Mouse (Mus musculus): ENCODE measurements at regions not wholly inside any gene's neighbourhood (a gene's known extent, or its start where the extent isn't known, plus 50 kb on each side); places are given as distances from the start of the nearest gene placed in this dataset.

DNA sequence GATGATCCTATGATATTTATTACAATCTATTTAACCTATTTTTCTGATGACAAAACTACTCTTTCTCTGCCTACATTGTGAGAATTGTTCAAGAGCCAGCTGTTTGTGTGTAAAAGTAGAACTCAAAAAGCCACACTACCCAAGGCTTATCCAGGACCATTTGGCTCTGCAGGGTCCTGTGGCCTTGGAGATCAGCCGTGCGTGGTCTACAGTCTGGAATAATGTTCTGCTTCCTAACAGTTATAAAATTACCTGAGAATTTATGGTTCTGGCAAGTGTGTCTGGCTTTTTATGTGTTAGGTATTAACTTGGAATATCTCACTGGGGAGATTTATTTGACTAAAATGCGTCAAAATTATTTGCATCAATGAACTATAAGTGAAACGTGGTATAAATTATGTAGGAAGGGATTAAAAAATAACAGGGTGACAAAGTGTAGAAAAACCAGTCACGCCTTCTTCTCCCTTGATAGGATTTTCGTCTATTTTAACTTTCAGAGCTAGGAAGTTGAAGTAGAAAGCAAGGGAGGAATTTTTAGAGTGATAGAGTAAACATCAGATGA is 1789.0 kb upstream of the Gm7489 start:
- no peak for DNase-seq

DNA sequence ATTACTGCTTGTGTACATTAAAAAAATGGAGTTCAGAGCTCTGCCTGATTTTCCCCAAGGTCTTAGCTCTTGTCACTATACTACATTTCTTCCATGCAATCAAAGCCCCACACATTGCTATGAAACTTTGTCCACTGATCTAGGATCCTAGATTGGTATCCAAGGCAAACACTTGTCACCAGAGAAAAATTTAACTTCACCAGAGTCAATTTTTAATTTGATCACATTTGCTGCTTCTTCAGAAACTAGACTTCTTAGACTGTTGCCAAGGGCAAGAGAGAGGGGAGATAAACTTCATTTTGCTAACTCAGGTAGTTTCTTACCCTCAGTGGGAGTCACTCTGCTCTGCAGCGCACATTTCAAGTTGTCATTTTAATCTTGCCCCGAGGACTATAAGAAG is 1775.9 kb upstream of the Gm7489 start:
- no peak for DNase-seq

DNA sequence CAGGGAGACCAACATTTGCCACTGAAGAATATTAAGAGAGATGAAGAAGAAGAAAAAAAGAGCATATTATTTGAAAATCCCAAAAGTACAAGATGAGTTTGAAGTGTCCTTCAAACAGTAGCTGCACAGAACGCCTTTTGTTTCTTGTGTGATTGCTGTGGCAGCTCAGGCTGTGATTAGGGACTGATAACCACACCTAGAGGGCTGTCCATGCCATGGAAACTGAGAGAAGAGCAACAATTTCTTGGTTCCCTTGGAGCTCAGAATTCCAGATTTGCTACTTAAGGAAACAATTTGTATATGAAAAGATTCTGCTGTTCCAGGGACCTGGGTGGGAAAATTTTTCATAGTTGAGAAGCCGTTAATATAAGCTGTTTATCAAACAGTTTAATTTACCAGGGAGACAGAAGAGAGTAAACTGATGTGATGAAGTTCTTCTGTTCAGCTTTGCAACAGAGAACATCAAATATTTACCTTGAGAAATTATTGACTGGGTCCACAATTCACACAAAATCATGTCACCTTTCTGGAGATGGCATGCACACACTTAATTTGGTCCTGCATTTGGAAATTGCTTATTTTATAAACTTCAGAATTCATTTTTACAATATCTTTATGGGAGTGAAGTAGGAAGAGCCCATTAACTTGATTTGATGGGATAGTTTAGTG is 1770.2 kb upstream of the Gm7489 start:
- no peak for DNase-seq

- no peak for DNase-seq
Observed at GRCm38 (mm10) chr15:52136693-52137092, 1748.0 kb upstream of the Gm7489 start.

DNA sequence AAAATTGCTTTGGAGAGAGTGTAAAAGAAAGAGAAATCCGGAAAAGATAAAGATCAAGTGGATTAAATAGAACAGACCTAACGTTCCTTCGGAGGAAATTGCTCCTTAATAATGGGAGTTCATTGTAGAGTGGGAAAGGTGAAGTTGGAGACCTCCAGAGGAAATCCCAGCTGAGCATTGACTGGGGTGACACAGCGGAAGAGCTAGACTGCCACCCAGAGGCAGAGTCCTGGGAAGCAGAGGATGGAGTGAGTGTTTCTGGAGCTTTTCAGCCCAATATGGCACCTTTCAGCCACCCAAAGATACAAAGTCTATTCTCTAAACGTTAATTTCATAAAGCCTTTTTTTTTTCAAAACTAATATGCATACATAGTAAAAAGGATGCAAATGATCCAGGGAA is 1731.3 kb upstream of the Gm7489 start:
- DNase-seq = peak in 1 of 2 experiments; percentile 36

GRCm38 (mm10) chr15:52155784-52156183 is 1728.9 kb upstream of the Gm7489 start:
- no peak for DNase-seq

- peak in 1 of 2 experiments; percentile 23 for DNase-seq
Observed at GRCm38 (mm10) chr15:52156779-52157178, 1727.9 kb upstream of the Gm7489 start.

GRCm38 (mm10) chr15:52160181-52161088 is 1724.3 kb upstream of the Gm7489 start:
- peak; percentile 76 to 77 for DNase-seq

GRCm38 (mm10) chr15:52161089-52161442 is 1723.6 kb upstream of the Gm7489 start:
- DNase-seq = peak in 1 of 2 experiments; percentile 10

- DNase-seq = no peak
Observed at GRCm38 (mm10) chr15:52161568-52162316, 1723.0 kb upstream of the Gm7489 start.

- no peak for DNase-seq
Observed at GRCm38 (mm10) chr15:52166144-52166543, 1718.6 kb upstream of the Gm7489 start.

- no peak for DNase-seq
Observed at GRCm38 (mm10) chr15:52166595-52167443, 1717.9 kb upstream of the Gm7489 start.

DNA sequence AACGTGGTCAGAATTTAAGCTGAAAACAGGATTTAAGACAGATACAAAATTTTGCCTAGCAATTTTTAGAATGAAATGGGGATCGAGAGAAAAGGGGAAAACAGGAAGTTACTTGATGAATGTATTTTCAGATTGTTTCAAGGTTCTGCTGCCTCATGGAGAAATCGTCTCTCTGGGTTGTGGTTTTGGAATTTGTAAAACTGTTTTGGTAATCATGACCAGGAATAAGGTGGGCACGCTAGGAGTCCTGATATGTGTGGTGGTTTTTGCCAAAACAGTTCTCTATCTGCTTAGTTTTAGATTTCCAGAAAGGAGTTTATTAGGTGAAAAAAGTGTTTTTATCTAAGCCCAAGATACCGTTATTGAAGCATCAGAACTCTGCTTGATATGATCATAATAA is 1716.9 kb upstream of the Gm7489 start:
- DNase-seq = no peak

GRCm38 (mm10) chr15:52176951-52177350 is 1707.8 kb upstream of the Gm7489 start:
- DNase-seq = no peak

DNA sequence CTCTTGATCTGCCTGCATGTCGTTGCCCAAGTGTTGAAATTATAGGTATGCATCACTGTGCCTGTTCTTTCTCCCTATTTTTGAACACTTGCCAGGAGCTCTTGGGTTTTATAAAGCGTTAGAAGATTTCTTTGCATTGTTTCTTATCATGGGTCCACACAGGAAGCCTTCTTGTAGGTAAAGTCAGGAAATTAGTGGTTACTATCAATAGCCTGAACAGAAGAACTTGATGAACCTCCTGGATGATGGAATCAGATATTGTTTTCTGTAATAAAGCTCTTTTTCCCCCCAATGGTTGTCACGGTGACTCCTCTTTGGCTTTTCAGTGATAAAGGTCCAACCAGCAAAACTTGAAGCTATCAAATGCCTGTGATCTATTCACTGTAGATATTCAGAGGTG is 1706.0 kb upstream of the Gm7489 start:
- DNase-seq = no peak

DNA sequence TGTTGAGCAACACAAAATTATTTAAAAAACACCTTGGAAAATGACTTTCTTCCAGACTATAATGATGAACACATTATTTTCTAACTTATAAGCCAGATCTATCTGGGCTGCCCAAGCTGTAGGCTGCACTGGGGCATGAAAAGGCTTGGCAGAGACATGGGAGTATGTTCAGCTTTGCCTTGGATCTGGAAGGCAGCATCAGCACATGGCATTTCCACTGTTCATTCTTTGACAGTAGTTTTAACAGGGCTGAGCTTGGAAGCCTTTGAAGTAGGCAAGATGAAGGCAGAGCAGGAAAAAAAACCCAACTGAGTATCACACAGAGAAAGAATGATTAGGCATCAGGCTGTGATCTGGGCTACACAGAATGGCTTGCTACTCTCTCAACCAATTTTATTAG is 1705.3 kb upstream of the Gm7489 start:
- no peak for DNase-seq

DNA sequence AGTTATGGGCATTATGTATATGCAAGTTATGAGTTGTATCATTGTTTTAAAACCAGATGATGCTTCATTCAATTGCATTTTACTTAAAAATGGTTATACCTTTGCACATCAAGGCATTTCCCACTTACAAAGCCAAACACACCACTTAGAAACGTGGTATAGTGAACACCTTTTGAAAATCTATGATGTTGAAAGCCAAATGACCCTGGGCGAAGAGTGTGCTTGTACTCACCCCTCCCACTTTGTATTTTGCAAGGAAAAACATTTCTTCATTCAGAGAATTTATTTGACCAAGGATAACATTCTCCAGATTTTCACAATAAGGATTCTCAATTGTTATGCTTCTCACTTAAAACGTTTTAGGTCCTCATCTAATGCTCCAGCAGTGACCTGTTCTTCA is 1693.5 kb upstream of the Gm7489 start:
- DNase-seq = no peak

DNA sequence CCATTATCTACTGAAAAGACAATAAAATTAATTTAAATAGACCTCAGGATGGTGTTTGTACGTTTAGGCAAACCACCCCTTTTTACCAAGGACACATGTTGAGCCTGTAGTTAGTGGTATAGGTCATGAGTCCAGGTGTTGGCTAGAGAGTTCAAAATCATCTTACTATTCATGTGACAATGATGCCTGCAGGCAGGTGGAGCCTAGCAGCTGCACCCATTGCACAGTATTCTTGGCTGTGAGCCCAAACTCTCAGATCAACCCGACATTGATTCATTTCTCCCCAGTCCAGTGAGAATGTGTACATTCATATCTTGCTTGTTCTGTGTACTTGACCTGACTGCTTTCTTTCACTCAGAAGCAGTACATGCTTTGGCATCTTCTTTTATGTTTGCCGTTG is 1677.4 kb upstream of the Gm7489 start:
- no peak for DNase-seq

DNA sequence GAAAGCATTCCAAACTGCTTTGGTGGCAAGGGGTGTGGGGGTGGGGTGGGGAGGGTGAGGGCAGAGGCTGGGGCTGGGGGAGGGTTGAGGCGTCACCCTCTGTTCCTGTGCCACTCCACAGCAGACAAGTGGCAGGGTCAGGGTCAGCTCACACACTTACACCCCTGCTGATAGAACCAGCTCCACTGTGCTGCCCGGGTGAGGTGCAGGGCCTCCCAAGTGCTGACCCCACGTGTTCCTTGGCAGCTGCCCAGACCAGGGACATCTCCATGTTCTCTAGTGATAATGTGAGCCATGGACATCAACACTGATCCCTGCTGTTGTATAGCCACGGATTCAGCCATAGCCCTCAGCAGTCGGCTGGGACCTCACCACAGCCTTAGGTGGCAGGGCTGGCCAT is 1652.3 kb upstream of the Gm7489 start:
- DNase-seq = no peak

GRCm38 (mm10) chr15:52236220-52236619 is 1648.5 kb upstream of the Gm7489 start:
- no peak for DNase-seq

DNA sequence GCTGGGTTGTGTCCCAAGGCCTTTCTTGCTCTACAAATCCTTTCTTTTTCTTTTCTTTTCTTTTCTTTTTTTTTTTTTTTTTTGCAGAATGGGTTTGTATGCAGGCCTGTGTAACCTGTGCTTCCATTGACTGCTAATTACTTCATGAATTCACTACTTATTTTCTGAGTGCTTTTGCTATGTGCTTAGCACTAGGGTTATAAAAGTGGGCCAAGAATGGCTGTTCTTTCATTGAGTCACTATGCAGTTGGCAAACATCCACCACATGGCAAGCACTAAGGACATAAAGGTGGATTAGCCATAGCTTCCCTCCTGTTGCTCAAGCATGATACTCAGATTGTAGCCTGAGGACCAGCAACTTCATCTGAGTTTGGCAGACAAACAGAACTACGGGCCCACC is 1641.8 kb upstream of the Gm7489 start:
- DNase-seq = no peak
